Mouse (Mus musculus): Measurements from ENCODE around the gene Sall2.

Gene Sall2

GRCm38 (mm10) chr14:52327375-52327901 lies 1.1 kb downstream of the Sall2 start:
- TF ChIP-seq CTCF (conservative IDR thresholded peaks at IDR 0.05; ENCODE audit: low read length) (no peak), NANOG (IDR thresholded peaks at IDR 0.05; ENCODE audit: borderline replicate concordance, low read length) (no peak), POU5F1 (IDR thresholded peaks at IDR 0.05; ENCODE audit: borderline replicate concordance, low read length) (no peak)
- H3K4me3 ChIP-seq (replicated peaks; ENCODE audit: low read length) = peak overlapping the region; percentile 52
- peaks cover 70% of the 10 kb centered on the region for H3K4me1 ChIP-seq (replicated peaks; ENCODE audit: low read depth, low read length)
- H3K27me3 ChIP-seq (ENCODE audit: insufficient read depth, low read length) = peaks cover 39% of the 10 kb centered on the region
- H3K36me3 ChIP-seq (ENCODE audit: insufficient read depth, low read length) = no peaks in the 10 kb centered on the region
- H3K9me3 ChIP-seq (ENCODE audit: low read length) = no peaks in the 10 kb centered on the region

- peak; percentile 44 for TF ChIP-seq CTCF (conservative IDR thresholded peaks at IDR 0.05; ENCODE audit: low read length)
- no peak for TF ChIP-seq NANOG (IDR thresholded peaks at IDR 0.05; ENCODE audit: borderline replicate concordance, low read length)
- H3K27me3 ChIP-seq (ENCODE audit: insufficient read depth, low read length) = peaks cover 39% of the 10 kb centered on the region
- no peaks in the 10 kb centered on the region for H3K36me3 ChIP-seq (ENCODE audit: insufficient read depth, low read length)
- H3K4me1 ChIP-seq (replicated peaks; ENCODE audit: low read depth, low read length) = peaks cover 54% of the 10 kb centered on the region
- 0 out of 2 replicates have a peak overlapping the region, but pooled peaks have one; percentile 26 for H3K4me3 ChIP-seq (replicated peaks; ENCODE audit: low read length)
- no peaks in the 10 kb centered on the region for H3K9me3 ChIP-seq (ENCODE audit: low read length)
Observed at GRCm38 (mm10) chr14:52325890-52326289, 2.7 kb downstream of the Sall2 start.

GRCm38 (mm10) chr14:52319361-52319760 lies 9.2 kb downstream of the Sall2 start:
- H3K4me3 ChIP-seq (replicated peaks; ENCODE audit: low read length) = no peak overlapping the region
- no peaks in the 10 kb centered on the region for H3K9me3 ChIP-seq (ENCODE audit: low read length)
- peaks cover 26% of the 10 kb centered on the region for H3K27me3 ChIP-seq (ENCODE audit: insufficient read depth, low read length)
- H3K4me1 ChIP-seq (replicated peaks; ENCODE audit: low read depth, low read length) = peaks cover 31% of the 10 kb centered on the region
- no peaks in the 10 kb centered on the region for H3K36me3 ChIP-seq (ENCODE audit: insufficient read depth, low read length)
- TF ChIP-seq POU5F1 (IDR thresholded peaks at IDR 0.05; ENCODE audit: borderline replicate concordance, low read length) = no peak
- TF ChIP-seq NANOG (IDR thresholded peaks at IDR 0.05; ENCODE audit: borderline replicate concordance, low read length) = no peak
- TF ChIP-seq CTCF (conservative IDR thresholded peaks at IDR 0.05; ENCODE audit: low read length) = no peak

- no peak for TF ChIP-seq POU5F1 (IDR thresholded peaks at IDR 0.05; ENCODE audit: borderline replicate concordance, low read length)
- TF ChIP-seq CTCF (conservative IDR thresholded peaks at IDR 0.05; ENCODE audit: low read length) = no peak
- no peak for TF ChIP-seq NANOG (IDR thresholded peaks at IDR 0.05; ENCODE audit: borderline replicate concordance, low read length)
- Histone ChIP-seq H3K36me3 (ENCODE audit: insufficient read depth, low read length) (peaks cover 6% of the 10 kb centered on the region; the same call in 1 of the 2 replicates), H3K4me3 (replicated peaks; ENCODE audit: low read length) (peak overlapping the region; percentile 90), H3K27me3 (ENCODE audit: insufficient read depth, low read length) (peaks cover 45% of the 10 kb centered on the region), H3K9me3 (ENCODE audit: low read length) (no peaks in the 10 kb centered on the region), H3K4me1 (replicated peaks; ENCODE audit: low read depth, low read length) (peaks cover 49% of the 10 kb centered on the region)
Observed at GRCm38 (mm10) chr14:52316441-52317225, 11.9 kb downstream of the Sall2 start.

- peaks cover 6% of the 10 kb centered on the region; the same call in 1 of the 2 replicates for H3K36me3 ChIP-seq (ENCODE audit: insufficient read depth, low read length)
- peaks cover 49% of the 10 kb centered on the region for H3K27me3 ChIP-seq (ENCODE audit: insufficient read depth, low read length)
- no peak for TF ChIP-seq CTCF (conservative IDR thresholded peaks at IDR 0.05; ENCODE audit: low read length)
- TF ChIP-seq NANOG (IDR thresholded peaks at IDR 0.05; ENCODE audit: borderline replicate concordance, low read length) = no peak
- H3K4me3 ChIP-seq (replicated peaks; ENCODE audit: low read length) = peak overlapping the region; percentile 90
- no peaks in the 10 kb centered on the region for H3K9me3 ChIP-seq (ENCODE audit: low read length)
- peaks cover 49% of the 10 kb centered on the region for H3K4me1 ChIP-seq (replicated peaks; ENCODE audit: low read depth, low read length)
Observed at GRCm38 (mm10) chr14:52315792-52316440, 12.6 kb downstream of the Sall2 start.

DNA sequence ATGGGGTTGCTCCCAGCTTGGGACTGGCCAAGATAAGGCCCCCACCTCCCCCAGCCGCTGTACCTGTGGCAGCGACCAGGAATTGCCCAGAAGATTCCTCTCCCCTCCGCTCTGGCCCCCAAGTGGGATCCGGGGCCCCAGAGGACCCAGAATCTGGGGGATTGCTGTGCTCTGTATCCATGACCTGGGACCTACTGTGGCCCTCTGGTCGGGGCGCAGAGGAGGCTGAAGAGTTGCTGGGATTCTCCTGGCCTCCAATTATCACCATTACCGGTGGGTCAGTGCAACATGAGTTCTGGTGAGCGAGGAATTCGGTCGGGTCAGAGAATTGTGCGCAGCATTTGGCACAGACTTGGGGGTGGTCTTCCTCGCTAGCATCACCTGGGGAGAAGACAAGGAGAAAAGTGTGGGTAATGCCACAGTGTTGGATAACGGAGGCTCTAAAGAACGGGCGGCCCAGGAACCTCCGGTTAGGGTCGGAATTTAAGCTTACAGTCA lies 13.2 kb downstream of the Sall2 start:
- Histone ChIP-seq H3K4me1 (replicated peaks; ENCODE audit: low read depth, low read length) (peaks cover 49% of the 10 kb centered on the region), H3K27me3 (ENCODE audit: insufficient read depth, low read length) (peaks cover 49% of the 10 kb centered on the region), H3K9me3 (ENCODE audit: low read length) (no peaks in the 10 kb centered on the region), H3K4me3 (replicated peaks; ENCODE audit: low read length) (peak overlapping the region; percentile 90), H3K36me3 (ENCODE audit: insufficient read depth, low read length) (peaks cover 6% of the 10 kb centered on the region; the same call in 1 of the 2 replicates)
- no peak for TF ChIP-seq POU5F1 (IDR thresholded peaks at IDR 0.05; ENCODE audit: borderline replicate concordance, low read length)
- TF ChIP-seq CTCF (conservative IDR thresholded peaks at IDR 0.05; ENCODE audit: low read length) = no peak
- no peak for TF ChIP-seq NANOG (IDR thresholded peaks at IDR 0.05; ENCODE audit: borderline replicate concordance, low read length)

GRCm38 (mm10) chr14:52314808-52315150 lies 13.8 kb downstream of the Sall2 start:
- peaks cover 6% of the 10 kb centered on the region; the same call in 1 of the 2 replicates for H3K36me3 ChIP-seq (ENCODE audit: insufficient read depth, low read length)
- H3K4me3 ChIP-seq (replicated peaks; ENCODE audit: low read length) = peak overlapping the region; percentile 90
- no peak for TF ChIP-seq NANOG (IDR thresholded peaks at IDR 0.05; ENCODE audit: borderline replicate concordance, low read length)
- no peak for TF ChIP-seq POU5F1 (IDR thresholded peaks at IDR 0.05; ENCODE audit: borderline replicate concordance, low read length)
- no peak for TF ChIP-seq CTCF (conservative IDR thresholded peaks at IDR 0.05; ENCODE audit: low read length)
- H3K27me3 ChIP-seq (ENCODE audit: insufficient read depth, low read length) = peaks cover 47% of the 10 kb centered on the region
- no peaks in the 10 kb centered on the region for H3K9me3 ChIP-seq (ENCODE audit: low read length)
- H3K4me1 ChIP-seq (replicated peaks; ENCODE audit: low read depth, low read length) = peaks cover 49% of the 10 kb centered on the region
